8 mouse cellular contexts compared by ENCODE assay signal in the genomic region with DNA sequence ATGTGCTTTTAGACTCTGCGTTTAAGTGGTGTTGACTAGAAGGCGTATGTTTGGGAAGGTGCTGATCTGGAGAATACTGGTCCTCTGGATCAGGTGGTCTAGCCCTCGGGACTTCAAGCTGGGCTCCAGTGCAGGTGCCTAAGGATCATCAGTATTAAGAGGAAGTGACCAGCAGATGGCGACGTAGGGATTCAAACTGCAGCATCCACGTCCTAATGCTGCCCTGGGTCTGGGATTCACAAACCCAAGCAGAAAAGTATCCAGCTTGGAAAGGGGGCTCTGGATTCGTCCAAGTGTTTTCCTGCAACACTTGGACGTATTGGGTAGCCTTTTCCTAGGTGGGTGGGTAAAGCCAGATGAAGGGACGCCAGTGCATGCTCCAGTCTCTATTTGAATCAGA.
DNase-seq lines count a peak whose midpoint lies in the region; ATAC-seq and TF ChIP-seq lines count a peak whose summit lies in the region.

No protein-coding gene starts in this region.

- no peak overlapping the region for H3K4me2 ChIP-seq in heart, embryonic 11.5 days
- no peak overlapping the region for H3K4me2 ChIP-seq in forebrain, postnatal 0 days (ENCODE audit: low read depth)
- H3K4me2 ChIP-seq in intestine, embryonic 14.5 days (ENCODE audit: low read length) = no peak overlapping the region
- H3K4me2 ChIP-seq in midbrain, embryonic 13.5 days (replicated peaks) = no peak overlapping the region

- no peaks in the 10 kb centered on the region for H3K9me3 ChIP-seq in heart, embryonic 11.5 days (replicated peaks; ENCODE audit: control insufficient read depth, low read length)
- no peaks in the 10 kb centered on the region for H3K9me3 ChIP-seq in forebrain, postnatal 0 days (ENCODE audit: low read length)
- H3K9me3 ChIP-seq in intestine, embryonic 14.5 days (ENCODE audit: control insufficient read depth, low read length) = no peaks in the 10 kb centered on the region
- H3K9me3 ChIP-seq in midbrain, embryonic 13.5 days = no peaks in the 10 kb centered on the region

- DNase-seq in heart, adult 2 months = peak; percentile 16 to 27
- DNase-seq in cerebellum, adult 2 months = peak; percentile 69 to 72
- DNase-seq in forebrain, postnatal 0 days = peak; percentile 81
- DNase-seq in intestine, embryonic 14.5 days (ENCODE audit: low spot score) = peak; percentile 77
- DNase-seq in left cerebral cortex, adult 2 months (ENCODE audit: extremely low spot score in 1 of 2, low spot score in 2 of 2) = peak; percentile 50 to 60
- DNase-seq in telencephalon, adult 2 months (ENCODE audit: low read depth, low spot score) = peak; percentile 62

- H3K27ac ChIP-seq in heart, adult 2 months = no peak overlapping the region
- no peak overlapping the region for H3K27ac ChIP-seq in heart, embryonic 11.5 days (ENCODE audit: low read depth, low read length)
- no peak overlapping the region; the same call in 1 of the 2 replicates for H3K27ac ChIP-seq in cerebellum, adult 2 months (ENCODE audit: insufficient read depth, low read length)
- H3K27ac ChIP-seq in forebrain, postnatal 0 days (ENCODE audit: low read depth, low read length) = no peak overlapping the region
- no peak overlapping the region for H3K27ac ChIP-seq in intestine, embryonic 14.5 days (ENCODE audit: low read depth)
- H3K27ac ChIP-seq in left cerebral cortex, adult 2 months = no peak overlapping the region
- no peak overlapping the region for H3K27ac ChIP-seq in midbrain, embryonic 13.5 days

- no peak for TF ChIP-seq EP300 in heart, adult 2 months (IDR thresholded peaks at IDR 0.05; ENCODE audit: insufficient read depth, low read depth, low read length)

- no peaks in the 10 kb centered on the region for H3K27me3 ChIP-seq in heart, adult 2 months (ENCODE audit: control insufficient read depth, insufficient read depth, low read length)
- H3K27me3 ChIP-seq in heart, embryonic 11.5 days (ENCODE audit: control insufficient read depth, insufficient read depth, low read length) = no peaks in the 10 kb centered on the region; the same call in 1 of the 2 replicates
- H3K27me3 ChIP-seq in cerebellum, adult 2 months (ENCODE audit: control insufficient read depth, insufficient read depth, low read length) = no peaks in the 10 kb centered on the region
- no peaks in the 10 kb centered on the region for H3K27me3 ChIP-seq in forebrain, postnatal 0 days (ENCODE audit: insufficient read depth, low read length)
- H3K27me3 ChIP-seq in intestine, embryonic 14.5 days (replicated peaks; ENCODE audit: control insufficient read depth, insufficient read depth, low read length) = no peaks in the 10 kb centered on the region
- H3K27me3 ChIP-seq in midbrain, embryonic 13.5 days = no peaks in the 10 kb centered on the region

- WGBS in heart, adult 2 months = 12% methylated on average over 9 of the region's 9 CpGs
- WGBS in heart, embryonic 11.5 days (ENCODE audit: insufficient replicate concordance) = 12% methylated on average over 9 of the region's 9 CpGs
- WGBS in cerebellum, adult 2 months = 9% methylated on average over 9 of the region's 9 CpGs
- WGBS in forebrain, postnatal 0 days = 17% methylated on average over 9 of the region's 9 CpGs
- WGBS in intestine, embryonic 14.5 days = 14% methylated on average over 9 of the region's 9 CpGs
- 14% methylated on average over 9 of the region's 9 CpGs for WGBS in midbrain, embryonic 13.5 days

- H3K4me3 ChIP-seq in heart, adult 2 months = no peak overlapping the region
- H3K4me3 ChIP-seq in heart, embryonic 11.5 days (ENCODE audit: low read depth, low read length) = no peak overlapping the region
- no peak overlapping the region for H3K4me3 ChIP-seq in cerebellum, adult 2 months (replicated peaks; ENCODE audit: insufficient read depth, low read depth, low read length)
- H3K4me3 ChIP-seq in forebrain, postnatal 0 days (ENCODE audit: low read depth, low read length) = no peak overlapping the region
- H3K4me3 ChIP-seq in intestine, embryonic 14.5 days (ENCODE audit: low read depth, low read length) = no peak overlapping the region
- no peak overlapping the region for H3K4me3 ChIP-seq in left cerebral cortex, adult 2 months
- H3K4me3 ChIP-seq in midbrain, embryonic 13.5 days (replicated peaks) = no peak overlapping the region

- no peak for ATAC-seq in heart, embryonic 11.5 days (replicated peaks; ENCODE audit: insufficient number of reproducible peaks, low FRiP score, low TSS enrichment)
- ATAC-seq in forebrain, postnatal 0 days = peak; percentile 67
- peak; percentile 70; the same call in 1 of the 2 replicates for ATAC-seq in intestine, embryonic 14.5 days (replicated peaks; ENCODE audit: low FRiP score, low TSS enrichment, low read depth)
- peak; percentile 75 for ATAC-seq in midbrain, embryonic 13.5 days

- no peaks in the 10 kb centered on the region for H3K36me3 ChIP-seq in heart, adult 2 months (ENCODE audit: control insufficient read depth, insufficient read depth, low read length)
- H3K36me3 ChIP-seq in heart, embryonic 11.5 days (ENCODE audit: control insufficient read depth, insufficient read depth, low read length) = no peaks in the 10 kb centered on the region
- H3K36me3 ChIP-seq in forebrain, postnatal 0 days (ENCODE audit: insufficient read depth) = no peaks in the 10 kb centered on the region
- no peaks in the 10 kb centered on the region for H3K36me3 ChIP-seq in intestine, embryonic 14.5 days (ENCODE audit: control insufficient read depth, insufficient read depth, low read length)
- H3K36me3 ChIP-seq in midbrain, embryonic 13.5 days = no peaks in the 10 kb centered on the region

- TF ChIP-seq CTCF in heart, adult 2 months (IDR thresholded peaks at IDR 0.05) = peak; percentile 66
- peak; percentile 79 for TF ChIP-seq CTCF in cerebellum, adult 2 months (IDR thresholded peaks at IDR 0.05; ENCODE audit: borderline replicate concordance, insufficient read depth, low read depth, low read length)
- peak; percentile 76 for TF ChIP-seq CTCF in forebrain, postnatal 0 days (IDR thresholded peaks at IDR 0.05; ENCODE audit: low read depth)
- TF ChIP-seq CTCF in left cerebral cortex, adult 2 months (IDR thresholded peaks at IDR 0.05) = peak; percentile 62

- intact Hi-C loops in heart, adult 2 months (cut with DNase I) = loop anchor here (2.0 kb wide), 3 partner anchors 283 to 1541 kb away; no protein-coding TSS in a partner anchor
- intact Hi-C loops in left cerebral cortex, adult 2 months (cut with DNase I) = loop anchor here (5.0 kb wide), 1 partner anchor 256 kb away; no protein-coding TSS in a partner anchor

- no peaks in the 10 kb centered on the region for H3K79me2 ChIP-seq in heart, adult 2 months (replicated peaks; ENCODE audit: control insufficient read depth, insufficient read depth, low read length)

- H3K9ac ChIP-seq in heart, adult 2 months (ENCODE audit: low read depth, low read length) = no peak overlapping the region
- H3K9ac ChIP-seq in heart, embryonic 11.5 days (ENCODE audit: low read depth, low read length) = no peak overlapping the region
- no peak overlapping the region for H3K9ac ChIP-seq in forebrain, postnatal 0 days
- H3K9ac ChIP-seq in intestine, embryonic 14.5 days (ENCODE audit: low read length) = no peak overlapping the region
- no peak overlapping the region for H3K9ac ChIP-seq in midbrain, embryonic 13.5 days (replicated peaks)

- H3K4me1 ChIP-seq in heart, adult 2 months (ENCODE audit: control insufficient read depth, insufficient read depth, low read length) = no peaks in the 10 kb centered on the region
- H3K4me1 ChIP-seq in heart, embryonic 11.5 days (ENCODE audit: control insufficient read depth, insufficient read depth, low read length) = no peaks in the 10 kb centered on the region
- H3K4me1 ChIP-seq in cerebellum, adult 2 months (ENCODE audit: control insufficient read depth, insufficient read depth, low read length) = peaks cover 15% of the 10 kb centered on the region; the same call in 1 of the 2 replicates
- H3K4me1 ChIP-seq in forebrain, postnatal 0 days (ENCODE audit: insufficient read depth) = no peaks in the 10 kb centered on the region; the same call in 1 of the 2 replicates
- H3K4me1 ChIP-seq in intestine, embryonic 14.5 days (replicated peaks; ENCODE audit: control insufficient read depth, insufficient read depth, low read length) = no peaks in the 10 kb centered on the region
- no peaks in the 10 kb centered on the region; the same call in 1 of the 2 replicates for H3K4me1 ChIP-seq in midbrain, embryonic 13.5 days (replicated peaks)

- TF ChIP-seq POLR2A in heart, adult 2 months (IDR thresholded peaks at IDR 0.05; ENCODE audit: insufficient read depth, low read depth, low read length) = no peak
- no peak for TF ChIP-seq POLR2A in cerebellum, adult 2 months (IDR thresholded peaks at IDR 0.05; ENCODE audit: borderline replicate concordance, insufficient read depth, low read length)

Comparison
In these comparisons a context has a peak if more than half of its experiments do, and no peak if none do; other contexts are left out.
1. DNase-seq: peak in every context shown above with its lines; median percentile 81 in forebrain, postnatal 0 days; 77 in intestine, embryonic 14.5 days; 70 in cerebellum, adult 2 months; 62 in telencephalon, adult 2 months; 55 in left cerebral cortex, adult 2 months; 22 in heart, adult 2 months.